Mouse (Mus musculus) lung, postnatal 10 days (tissue): ENCODE measurements around the gene Crim1.
A peak's percentile ranks its signal among the peaks of the same experiment; 100 is the strongest.

Experiments
- DNase-seq: peaks from one replicate; pipeline ENCODE4 v3.0.0; 2021

The Crim1 gene

DNA sequence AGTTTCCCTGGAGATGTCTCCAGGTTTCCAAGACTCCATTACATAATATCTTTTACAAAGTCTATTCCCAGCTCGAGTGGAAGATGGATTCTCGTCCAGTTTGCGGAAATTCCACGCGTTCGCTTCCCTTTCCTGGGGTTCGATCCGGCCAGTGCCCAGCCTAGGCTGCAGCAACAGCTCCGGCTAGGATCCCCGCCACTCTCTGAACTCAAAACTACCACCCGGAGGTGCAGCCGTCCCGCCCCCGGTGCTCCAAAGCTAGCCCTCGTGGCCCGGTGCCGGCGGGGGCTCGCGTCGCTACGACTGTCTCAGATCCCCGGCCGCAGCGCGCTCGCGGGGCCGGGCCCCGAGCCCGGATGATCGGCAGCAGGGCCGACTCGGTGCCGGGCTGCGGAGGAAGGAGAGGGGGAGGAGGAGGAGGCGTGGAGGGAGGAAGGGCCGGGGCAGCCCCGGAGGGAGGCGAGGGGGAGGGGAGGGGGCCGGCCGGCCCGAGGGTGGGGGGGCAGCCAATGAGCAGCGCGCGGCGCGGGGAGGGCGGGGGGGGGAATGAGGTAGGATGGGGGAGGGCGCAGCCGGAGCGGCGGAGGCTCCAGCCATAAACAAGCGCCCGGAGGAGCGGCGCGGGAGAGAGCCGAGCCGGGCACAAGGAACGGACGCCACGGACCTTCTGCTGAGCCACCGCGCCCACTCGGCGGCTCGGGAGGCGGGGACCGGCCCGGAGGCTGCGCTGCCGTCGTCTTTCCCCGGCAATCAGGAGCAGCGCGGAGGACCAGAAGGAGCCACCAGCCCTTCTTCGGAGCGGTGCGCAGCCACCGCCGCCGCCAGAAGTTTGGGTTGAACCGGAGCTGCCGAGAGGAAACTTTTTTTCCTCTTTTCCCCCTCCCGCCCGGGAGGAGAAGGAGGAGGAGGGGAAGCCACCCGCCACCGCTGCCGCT lies at the start of gene Crim1:
Crim1 (plus strand) TSS at position 623 of the 935 bp plus-strand sequence.
- peak; percentile 81 for DNase-seq

DNA sequence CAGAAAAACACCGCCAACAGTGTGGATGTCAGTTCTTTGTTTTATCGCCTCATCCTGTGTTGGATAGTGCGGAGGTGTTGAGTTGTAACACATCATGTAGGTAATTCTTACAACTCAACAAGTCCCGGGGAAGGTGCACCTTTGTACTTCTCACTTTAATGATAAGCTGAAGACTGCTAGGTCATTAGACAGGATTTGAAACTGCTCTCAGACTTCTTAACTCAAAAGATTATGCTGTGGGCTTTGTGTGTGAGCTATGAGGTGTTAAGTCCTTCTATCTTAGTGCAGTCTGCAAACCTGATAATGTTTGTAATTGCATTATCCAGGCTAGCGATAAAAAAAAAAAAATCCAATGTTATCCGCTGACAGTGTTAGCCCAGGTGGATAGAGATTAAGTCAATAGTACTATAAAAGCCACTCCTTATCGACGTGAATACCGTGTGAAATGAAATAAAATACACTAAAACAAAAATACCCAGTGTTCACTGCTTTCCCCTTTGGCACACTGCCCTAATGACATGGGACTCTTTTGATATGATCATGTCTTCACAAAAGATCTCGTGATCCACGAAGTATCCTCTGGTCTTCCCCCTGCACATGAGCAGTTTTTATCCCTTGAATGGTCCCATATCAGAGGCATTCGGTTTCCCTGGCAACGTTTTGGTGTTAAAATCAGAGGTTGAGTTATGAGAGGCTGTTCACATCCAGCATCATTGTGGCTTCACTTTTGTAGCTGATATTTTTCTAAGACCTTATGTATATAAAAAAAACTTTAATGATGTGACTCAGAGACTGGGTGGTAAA lies 48.4 kb upstream of the Crim1 start:
- DNase-seq, result no peak

DNA sequence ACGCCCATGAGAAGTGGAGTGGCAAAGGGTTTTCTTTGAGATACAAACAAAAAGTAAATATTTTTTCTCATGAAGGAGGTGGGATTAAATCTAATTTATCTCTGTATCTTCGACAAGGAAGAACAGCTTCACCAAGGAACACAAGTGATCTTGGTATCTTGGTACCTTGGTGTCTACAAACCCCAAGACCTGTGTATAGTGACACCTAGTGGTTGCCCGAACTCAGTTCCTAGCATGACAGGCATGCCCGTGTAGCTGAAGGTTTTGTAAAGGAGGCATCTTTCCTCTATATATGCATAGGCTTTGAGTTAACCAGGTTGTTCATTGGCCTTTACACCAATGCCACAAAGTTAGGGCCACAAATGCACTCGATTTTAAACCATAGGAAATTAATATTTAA lies 36.8 kb upstream of the Crim1 start:
- peak; percentile 65 for DNase-seq

DNA sequence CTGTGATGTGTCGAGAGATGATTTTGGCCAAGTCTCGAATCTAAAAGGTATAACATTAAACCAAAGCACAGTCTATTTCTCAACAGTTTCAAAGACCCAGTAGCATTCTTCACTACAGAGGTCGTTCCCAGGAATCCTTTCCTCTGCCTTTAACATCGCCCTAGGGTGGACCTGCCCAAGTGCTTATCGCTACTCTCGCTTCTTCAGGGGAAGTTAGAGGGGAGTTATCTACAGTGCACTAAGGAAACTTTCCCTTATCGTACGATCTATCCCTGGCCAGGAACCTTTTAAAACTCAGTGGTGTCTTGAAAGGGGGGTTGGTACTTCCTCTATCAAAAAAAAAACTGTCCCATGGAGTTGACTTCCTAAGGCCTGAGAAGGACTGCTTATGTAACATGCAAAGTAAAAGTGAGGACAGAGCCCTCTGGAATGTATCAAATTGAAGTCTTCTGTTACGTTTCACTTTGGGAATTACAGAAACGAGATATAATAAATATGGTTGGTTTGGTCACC lies 36.3 kb upstream of the Crim1 start:
- DNase-seq, result no peak

DNA sequence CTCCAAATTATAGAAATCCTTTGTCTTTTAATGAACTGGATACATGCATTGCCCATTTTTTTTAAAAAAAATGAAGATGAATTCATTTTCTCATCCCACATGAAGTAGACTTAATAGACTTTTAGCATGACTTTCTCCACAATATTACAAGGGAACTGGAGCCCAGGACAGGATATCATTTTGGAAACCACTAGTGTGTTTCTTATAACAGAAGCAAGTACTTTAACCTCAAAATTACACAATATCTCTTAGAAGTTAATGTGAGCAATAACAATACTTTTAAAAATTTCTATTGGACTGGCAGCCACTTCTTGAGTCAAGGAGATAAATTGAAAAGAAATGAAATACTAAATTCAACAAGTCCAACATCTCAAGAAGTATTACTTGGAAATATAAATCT lies 34.2 kb upstream of the Crim1 start:
- DNase-seq, result no peak

DNA sequence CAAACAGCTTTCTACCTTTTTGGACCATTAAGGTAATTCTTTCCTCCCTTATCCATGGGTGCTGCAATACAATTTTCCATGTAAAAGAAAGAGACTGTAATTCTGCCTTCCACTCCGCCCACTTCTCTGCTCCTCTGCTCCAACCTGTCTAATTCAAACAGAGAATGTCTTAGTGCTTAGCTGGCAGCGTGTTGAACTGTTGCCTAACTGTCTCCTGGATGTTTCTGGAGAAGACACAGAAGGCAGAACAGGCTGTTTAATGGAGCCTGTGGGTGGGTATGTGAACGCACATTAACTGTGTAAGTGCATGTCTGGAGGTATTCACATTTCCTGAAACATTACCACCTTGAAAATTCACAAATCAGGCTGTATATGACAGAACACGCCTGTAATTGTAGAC lies 33.5 kb upstream of the Crim1 start:
- DNase-seq, result no peak

DNA sequence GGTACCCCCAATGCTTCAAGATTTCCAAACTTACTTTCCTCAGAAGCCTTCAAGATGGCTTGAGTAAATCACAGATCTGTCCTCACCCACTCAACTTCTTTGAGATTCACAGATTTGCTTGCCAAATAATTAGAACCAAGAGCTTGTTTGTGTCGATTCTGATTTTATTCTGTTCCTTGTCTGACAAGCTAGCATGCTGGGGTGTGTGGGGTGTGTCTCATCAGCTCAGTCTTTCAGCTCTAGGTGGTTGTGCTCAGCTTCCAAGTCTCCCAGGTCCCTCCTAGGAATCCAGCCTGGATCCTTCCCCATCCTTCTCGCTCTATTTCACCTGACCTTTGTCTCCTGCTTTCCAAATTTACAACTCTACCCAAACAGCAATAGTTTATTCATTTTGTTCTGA lies 27.7 kb upstream of the Crim1 start:
- DNase-seq, result no peak

DNA sequence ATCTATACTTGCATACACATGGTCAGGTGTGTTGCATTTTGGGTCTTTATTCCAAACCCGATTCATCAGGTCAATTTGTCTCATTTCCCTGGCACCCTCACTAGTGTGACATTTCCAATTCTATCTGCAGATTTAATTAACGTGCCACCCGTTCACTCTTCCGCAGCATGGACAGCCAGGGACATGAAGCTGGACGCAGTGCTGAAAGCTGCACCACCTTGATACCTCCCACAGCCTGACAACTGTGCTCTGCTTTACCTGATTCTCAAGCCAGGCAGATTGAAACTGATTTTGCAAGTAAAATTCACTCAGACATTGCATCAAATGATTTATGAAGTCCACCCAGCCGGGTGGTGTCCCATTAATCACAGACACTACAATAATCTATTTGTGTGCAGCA lies 19.3 kb upstream of the Crim1 start:
- no peak for DNase-seq

DNA sequence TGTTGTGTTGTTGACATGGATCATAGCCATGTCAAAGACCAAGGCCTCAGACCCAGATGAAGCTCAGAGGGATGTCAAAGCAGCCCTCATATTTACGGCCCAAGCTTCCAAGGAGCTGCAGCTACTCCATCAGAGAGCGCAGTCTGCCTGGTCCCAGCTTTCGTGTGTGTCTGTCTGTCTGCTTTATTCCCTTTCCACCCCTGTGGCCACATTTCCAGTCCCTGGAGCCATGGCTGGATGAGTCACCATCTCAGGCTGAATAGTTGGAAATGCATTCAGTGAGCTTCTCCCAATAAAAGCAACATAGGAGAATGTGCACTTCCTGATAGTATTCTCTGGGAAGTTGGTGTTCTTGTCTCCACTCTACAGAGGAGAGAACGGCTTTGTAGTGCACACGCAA lies 3.9 kb upstream of the Crim1 start:
- DNase-seq, result no peak

DNA sequence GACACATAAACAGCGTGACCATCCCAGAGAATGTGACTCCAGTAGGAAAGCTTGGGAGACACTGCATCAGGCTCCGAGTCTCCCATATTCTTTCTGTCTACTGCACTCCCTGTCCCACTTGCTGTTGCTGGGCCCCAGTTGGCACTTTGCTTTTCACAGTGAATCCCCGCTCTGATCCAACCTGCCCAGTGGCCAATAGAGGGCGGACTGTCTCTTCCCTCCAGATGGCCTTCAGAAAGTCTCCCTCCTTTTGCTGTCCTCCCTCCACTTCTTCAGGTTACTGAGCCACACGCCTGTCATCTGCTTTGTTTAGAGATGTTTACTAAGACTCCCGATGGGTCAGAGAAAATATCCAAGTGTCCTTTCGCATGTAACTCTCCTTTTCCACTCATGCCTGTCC lies 2.9 kb upstream of the Crim1 start:
- peak; percentile 79 for DNase-seq

DNA sequence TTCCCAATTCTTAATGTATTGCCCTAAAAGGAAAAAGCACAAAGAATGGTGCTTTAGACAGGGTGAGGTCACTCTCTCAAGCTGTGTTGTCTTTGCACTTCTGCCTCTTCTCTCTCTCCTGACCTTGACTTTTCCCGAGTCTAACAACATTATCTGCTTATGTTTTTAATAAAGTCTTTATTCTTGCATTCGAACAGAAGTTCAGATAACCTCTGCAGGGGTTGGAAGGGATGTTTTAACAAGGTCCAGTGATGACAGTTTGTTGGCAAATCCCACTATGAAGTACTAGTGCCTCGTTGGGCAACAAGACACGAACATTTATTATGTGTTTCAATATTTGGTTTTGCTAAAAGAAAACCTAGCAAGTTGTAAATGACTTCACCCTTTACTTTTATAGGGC lies 1.9 kb upstream of the Crim1 start:
- no peak for DNase-seq

DNA sequence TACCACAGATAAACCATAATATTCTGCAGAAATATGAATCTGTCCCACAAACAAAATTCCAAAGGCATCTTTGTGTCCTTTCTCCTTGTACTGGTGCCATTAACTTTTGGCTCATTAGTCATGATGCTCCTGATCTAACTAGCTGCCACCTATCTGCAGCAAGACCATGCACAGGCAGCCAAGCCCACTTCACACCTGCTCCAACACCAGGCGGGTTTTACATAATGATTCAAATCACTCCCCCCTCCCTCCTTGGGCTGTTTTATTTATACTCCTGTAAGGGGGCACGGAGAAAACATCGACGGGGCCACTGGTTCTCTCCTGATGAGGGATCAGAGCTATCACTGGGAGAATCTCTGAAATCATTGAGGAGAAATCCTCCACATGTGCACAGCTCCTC lies 1.2 kb upstream of the Crim1 start:
- no peak for DNase-seq

DNA sequence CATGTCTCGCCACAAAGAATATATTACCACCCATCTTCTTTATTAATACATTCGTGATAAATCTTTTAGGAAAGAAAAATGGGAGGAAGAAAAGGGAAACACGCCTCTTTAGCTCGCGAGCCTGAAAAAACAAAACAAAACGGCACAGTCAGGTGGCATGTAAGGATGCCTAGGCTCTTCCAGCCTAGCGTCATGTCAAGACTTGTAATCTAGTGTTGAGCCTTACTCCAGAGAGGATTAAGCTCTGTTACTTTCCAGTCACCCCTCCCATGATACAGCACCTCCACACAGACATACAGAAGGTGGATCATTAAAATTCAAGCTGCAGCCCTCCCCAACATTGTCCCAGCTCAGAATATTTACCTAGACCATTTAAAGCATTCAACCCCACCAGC lies 820 bp upstream of the Crim1 start:
- no peak for DNase-seq

DNA sequence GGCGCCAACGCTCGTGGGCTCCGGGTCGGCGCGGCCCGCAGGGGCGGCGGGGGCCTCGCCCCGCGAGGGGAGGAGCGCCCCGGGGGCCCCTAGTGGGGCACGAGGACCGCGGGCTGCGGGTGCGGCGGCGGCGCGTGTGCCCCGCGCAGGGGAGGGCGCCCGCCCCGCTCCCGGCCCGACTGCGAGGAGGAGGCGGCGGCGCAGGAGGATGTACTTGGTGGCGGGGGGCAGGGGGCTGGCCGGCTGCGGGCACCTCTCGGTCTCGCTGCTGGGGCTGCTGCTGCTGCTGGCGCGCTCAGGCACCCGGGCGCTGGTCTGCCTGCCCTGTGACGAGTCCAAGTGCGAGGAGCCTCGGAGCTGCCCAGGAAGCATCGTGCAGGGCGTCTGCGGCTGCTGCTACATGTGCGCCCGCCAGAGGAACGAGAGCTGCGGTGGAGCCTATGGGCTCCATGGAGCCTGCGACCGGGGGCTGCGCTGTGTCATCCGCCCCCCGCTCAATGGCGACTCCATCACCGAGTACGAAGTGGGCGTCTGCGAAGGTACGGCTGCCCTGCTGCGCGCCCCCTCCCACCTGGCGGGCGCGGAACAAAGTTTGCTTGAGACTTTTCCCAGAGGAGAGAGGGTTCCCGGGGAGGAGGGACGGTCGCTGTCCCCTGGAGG lies 643 bp downstream of the Crim1 start:
- peak; percentile 66 for DNase-seq

DNA sequence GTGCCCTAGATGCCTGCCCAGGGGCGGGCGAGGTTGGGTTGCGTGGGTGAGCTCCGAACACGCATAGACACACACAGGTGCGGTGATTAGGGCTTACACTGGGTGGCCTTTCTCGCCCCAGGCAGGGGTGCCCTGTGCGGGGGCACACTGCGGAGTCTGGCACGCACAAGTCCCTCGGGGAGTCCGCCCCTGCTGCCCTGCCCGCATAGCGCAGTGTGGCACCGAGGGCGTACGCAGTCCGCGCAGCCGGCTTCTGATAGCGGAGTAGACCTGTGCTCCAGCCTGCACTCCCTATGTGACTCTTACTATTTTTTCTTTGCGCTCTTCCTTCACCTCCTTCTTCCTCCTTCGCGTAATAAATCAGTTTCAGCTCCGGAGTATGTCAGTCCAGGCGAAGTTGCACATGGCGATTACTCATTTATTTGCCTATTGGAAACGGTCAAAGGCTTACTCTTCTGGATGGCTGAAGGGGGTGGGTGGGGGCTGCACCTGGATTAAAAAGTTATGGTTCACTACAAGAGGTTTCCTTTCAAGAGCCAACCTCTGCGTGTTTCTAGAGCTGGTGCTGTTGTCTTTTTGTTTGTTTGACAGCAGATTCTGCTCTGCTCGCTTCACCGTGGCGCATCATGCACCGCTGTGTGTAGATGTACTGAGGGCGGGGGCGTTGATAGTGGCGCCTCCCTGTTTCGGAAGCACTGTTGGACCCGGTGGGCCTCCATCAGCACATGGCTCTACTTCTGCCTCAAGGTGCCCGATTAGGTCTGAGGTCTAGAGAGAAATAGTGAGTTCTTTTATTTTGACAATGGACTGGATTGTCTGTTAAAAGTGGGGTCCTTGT lies 1.4 kb downstream of the Crim1 start:
- DNase-seq, result no peak

DNA sequence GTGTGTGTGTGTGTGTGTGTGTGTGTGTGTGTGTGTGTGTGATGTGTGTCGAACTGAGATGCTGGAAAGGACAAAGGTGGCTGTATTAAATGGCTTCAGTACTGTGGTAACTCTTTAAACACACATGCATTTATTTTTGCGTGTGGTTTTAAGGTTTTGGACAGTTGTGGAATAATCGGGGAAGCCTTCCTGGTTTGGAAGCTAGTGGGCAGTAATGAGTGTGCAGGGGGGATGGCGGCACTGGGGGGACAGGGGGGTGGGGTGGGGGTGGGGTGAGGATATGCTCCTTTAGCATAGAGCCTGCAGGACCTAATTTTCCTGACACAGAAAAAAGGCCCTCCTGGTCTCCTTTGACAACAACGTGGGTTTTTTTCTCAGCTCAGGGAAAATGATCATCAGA lies 2.2 kb downstream of the Crim1 start:
- no peak for DNase-seq

DNA sequence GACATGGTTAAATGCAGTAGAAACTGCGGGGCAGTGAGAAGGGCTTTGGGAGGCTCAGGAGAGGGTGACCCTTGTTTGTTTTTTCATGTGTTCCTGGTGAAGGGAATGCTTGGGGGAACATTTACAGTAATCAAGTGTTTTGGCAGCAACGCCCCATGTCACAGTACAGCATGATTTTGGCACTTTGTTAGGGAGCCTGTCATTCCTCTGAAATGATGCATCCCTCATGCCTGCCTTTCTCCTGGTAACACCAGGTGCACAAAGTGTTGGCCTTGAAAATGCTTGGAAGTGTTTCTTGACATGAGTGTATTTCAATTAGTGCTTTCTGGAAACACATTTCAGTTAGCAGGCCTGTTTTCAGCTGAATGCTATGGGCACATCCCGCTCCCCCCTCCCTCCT lies 2.7 kb downstream of the Crim1 start:
- DNase-seq, result no peak

DNA sequence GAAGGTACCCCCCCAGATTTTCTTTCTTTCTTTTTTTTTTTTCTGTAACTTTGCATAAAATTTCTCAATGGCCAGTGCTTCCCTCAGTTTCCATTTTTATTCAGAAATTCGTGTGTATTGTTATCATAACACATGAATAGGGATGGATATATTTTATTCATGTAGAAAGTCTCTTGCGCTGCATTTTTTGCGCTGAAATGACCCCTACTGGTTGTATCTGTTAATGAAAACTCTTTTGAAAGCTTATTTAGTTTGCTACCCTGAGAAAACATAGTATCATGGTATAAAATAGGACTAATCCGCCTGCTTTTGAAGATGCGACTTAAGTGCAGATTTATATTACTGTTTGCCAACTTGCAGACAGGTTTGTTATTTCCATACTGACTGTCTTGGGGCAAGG lies 3.4 kb downstream of the Crim1 start:
- no peak for DNase-seq

DNA sequence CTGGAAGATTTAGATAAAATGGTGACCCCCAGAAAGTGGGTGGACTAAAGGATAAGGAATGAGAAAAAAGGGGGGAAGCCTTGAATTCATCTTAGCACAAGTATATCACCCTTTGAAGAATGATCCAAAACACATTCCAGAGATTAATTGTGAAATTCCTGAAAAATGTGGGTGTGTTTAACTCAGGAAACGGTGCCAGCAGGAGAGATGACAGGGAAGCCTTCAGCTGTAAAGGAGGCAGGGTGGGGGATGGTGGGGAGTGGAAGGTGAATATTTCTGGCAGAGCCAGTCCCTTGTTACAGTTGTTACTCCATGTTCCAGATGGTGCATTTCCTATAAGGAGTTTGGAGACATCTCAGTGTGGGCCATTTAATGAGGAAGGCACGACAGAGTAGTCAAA lies 6.4 kb downstream of the Crim1 start:
- peak; percentile 49 for DNase-seq

DNA sequence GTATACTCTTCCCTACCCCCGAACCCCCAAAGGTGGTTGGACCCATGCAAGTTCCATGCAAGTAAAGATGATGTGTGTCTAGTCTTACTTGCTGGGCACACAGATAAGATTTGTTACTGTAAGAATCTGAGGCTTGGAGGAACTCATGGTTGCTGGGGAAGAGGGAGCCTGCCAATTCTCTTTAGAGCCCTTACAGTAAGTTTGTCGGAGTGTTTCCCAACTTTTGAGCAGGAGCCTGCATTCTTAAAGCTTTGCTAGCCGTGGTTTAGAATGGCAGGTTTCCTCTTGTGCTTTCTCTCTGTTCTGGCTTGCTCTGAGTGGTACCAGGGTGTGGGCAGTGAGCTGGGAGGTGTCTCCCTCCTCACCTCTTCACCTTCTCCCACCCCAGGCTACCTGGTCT lies 7.2 kb downstream of the Crim1 start:
- DNase-seq, result no peak

DNA sequence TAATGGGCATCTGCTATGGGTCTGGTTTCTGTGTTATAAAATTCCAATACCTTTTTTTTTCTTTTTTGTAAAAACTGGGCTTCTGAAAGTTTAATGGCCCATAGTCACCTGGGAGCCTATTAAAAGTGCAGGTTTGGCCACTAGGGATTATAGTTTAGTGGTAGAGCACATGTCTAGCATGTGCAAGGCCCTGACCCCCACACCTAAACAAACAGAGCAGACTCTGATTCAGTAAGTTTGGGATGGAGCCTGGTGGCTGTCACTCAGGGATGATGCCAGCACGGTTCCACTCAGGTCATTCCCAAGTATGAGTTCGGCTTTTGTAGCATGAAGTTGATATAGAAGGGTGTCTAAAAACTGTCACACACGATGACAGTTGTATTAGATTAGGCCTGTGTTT lies 8.8 kb downstream of the Crim1 start:
- DNase-seq, result no peak

DNA sequence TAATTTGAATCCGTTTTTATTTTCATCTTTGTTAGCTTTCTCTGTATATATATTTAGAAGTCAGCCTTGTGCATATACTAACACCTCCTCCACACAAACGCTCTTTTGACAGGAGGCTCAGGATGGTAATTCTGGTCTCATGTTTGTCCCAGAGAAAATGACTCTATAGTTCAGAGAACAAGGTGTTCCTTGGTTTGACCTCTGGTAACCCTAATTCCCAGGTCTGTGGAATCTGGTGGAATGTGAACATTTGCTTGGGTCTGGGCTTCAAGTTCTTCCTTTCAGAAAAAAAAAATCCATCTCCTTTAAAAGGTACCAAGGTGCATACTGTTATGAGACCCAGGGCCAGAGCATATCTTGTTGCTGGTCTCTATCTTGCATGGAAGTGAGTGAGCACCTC lies 9.6 kb downstream of the Crim1 start:
- no peak for DNase-seq

DNA sequence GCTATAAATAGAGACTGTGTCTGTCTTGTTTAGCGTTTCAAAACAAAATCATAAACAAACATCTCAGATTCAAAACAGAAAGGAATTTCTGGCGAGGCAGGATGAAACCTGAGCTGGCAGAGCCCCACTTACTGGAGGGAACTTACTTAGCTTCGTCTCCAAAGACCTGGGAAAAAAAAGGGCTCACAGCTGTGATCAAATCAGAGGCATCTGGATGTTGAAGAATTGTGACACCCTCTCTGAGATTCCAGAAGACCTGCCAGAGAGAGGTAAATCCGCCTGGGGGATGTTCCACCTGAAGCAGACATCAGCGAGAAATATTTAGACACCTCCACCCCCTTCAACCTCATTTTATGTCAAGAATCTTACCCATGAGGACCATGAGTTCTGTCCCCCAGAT lies 11.8 kb downstream of the Crim1 start:
- DNase-seq, result no peak
